Mouse (Mus musculus) neural tube, embryonic 15.5 days (tissue): ENCODE measurements around the gene Fgfr2. TPM values are rescaled to one million over a fixed set of nuclear protein-coding genes. Genes with fewer than 3 reads are reported as not detected.
A peak's percentile ranks its signal among the peaks of the same experiment; 100 is the strongest.
"Not testable (repeated sequence)": the region's sequence is repeated elsewhere in the genome, so short reads cannot be mapped to it uniquely, and the experiment has no call there.

Source experiments
- ATAC-seq: fragments of 200-750 bp; cut with Nextera tagmentation; 2 replicates; pipeline ENCODE4 v1.8.0; 2017; ENCODE audit warnings: mild to moderate bottlenecking, moderate TSS enrichment, moderate library complexity; ENCODE audit not compliant: low FRiP score
- H3K27ac ChIP-seq: fragments of 300-500 bp; sonication (generic); replicated peaks from 2 replicates; pipeline ENCODE4 v1.5.1; 2015; ENCODE audit warnings: mild to moderate bottlenecking, inconsistent platforms
- H3K27me3 ChIP-seq: fragments of 300-500 bp; sonication (generic); replicated peaks from 2 replicates; pipeline ENCODE4 v1.6.1; 2015; ENCODE audit warnings: inconsistent platforms
- H3K36me3 ChIP-seq: fragments of 300-500 bp; sonication (generic); 2 replicates; pipeline ENCODE4 v1.6.1; 2015; ENCODE audit warnings: inconsistent platforms
- H3K4me1 ChIP-seq: fragments of 300-500 bp; sonication (generic); 2 replicates; pipeline ENCODE4 v1.6.1; 2015; ENCODE audit warnings: inconsistent platforms
- H3K4me2 ChIP-seq: fragments of 300-500 bp; sonication (generic); 2 replicates; pipeline ENCODE4 v1.6.1; 2015; ENCODE audit warnings: inconsistent platforms, mild to moderate bottlenecking, moderate library complexity
- H3K4me3 ChIP-seq: fragments of 300-500 bp; sonication (generic); replicated peaks from 2 replicates; pipeline ENCODE4 v1.5.1; 2015; ENCODE audit warnings: mild to moderate bottlenecking, inconsistent platforms
- H3K9ac ChIP-seq: fragments of 300-500 bp; sonication (generic); replicated peaks from 2 replicates; pipeline ENCODE4 v1.6.1; 2015; ENCODE audit warnings: mild to moderate bottlenecking, inconsistent platforms
- H3K9me3 ChIP-seq: fragments of 300-500 bp; sonication (generic); replicated peaks from 2 replicates; pipeline ENCODE4 v1.6.1; 2016; ENCODE audit warnings: inconsistent platforms
- WGBS: fragments of 180-500 bp; shearing (Covaris S2); methylation state at CpG from one replicate; pipeline ENCODE4 v1.1.7; 2015; ENCODE audit warnings: mixed read lengths; 5-methylcytosine and 5-hydroxymethylcytosine counted together
- polyA plus RNA-seq: library from polyadenylated mRNA; unstranded; fragments of >200 nt; fragmentation: Nextera tagmentation; extraction: Ambion mirVana; gene quantifications from 2 replicates; pipeline ENCODE4 v1.2.1, GENCODE M21; 2015

Fgfr2 gene
- polyA plus RNA-seq, 1 experiment from 2014 or later: 21.2 TPM

- WGBS: 26% methylated on average over 8 of the region's 8 CpGs
- no peak overlapping the region for H3K4me3 ChIP-seq
These were observed 457.3 kb downstream of the Fgfr2 start for GRCm38 (mm10) chr7:132665664-132666382.

GRCm38 (mm10) chr7:132664815-132665214, 458.3 kb downstream of the Fgfr2 start:
- Histone ChIP-seq H3K27me3 (no peaks in the 10 kb centered on the region), H3K9me3 (no peaks in the 10 kb centered on the region), H3K4me2 (no peak overlapping the region), H3K9ac (no peak overlapping the region), H3K36me3 (no peaks in the 10 kb centered on the region), H3K27ac (no peak overlapping the region), H3K4me1 (0 out of 2 replicates have a peak, but pooled peaks cover 4% of the 10 kb centered on the region), H3K4me3 (no peak overlapping the region)
- ATAC-seq: no peak
- WGBS: 74% methylated on average over 6 of the region's 6 CpGs

More at GRCm38 (mm10) chr7:132665664-132666382, 457.3 kb downstream of the Fgfr2 start:
- Histone ChIP-seq H3K27me3 (no peaks in the 10 kb centered on the region), H3K9me3 (no peaks in the 10 kb centered on the region), H3K27ac (no peak overlapping the region), H3K4me2 (no peak overlapping the region), H3K9ac (no peak overlapping the region), H3K4me1 (0 out of 2 replicates have a peak, but pooled peaks cover 4% of the 10 kb centered on the region), H3K36me3 (no peaks in the 10 kb centered on the region)
- peak; percentile 31; the same call in 1 of the 2 replicates for ATAC-seq

- not testable (repeated sequence) for ATAC-seq
These were observed 460.3 kb downstream of the Fgfr2 start for GRCm38 (mm10) chr7:132662831-132663230.

GRCm38 (mm10) chr7:132659633-132660032, 463.5 kb downstream of the Fgfr2 start:
- Histone ChIP-seq H3K4me3 (no peak overlapping the region), H3K27ac (no peak overlapping the region), H3K9me3 (no peaks in the 10 kb centered on the region), H3K4me1 (peaks cover 19% of the 10 kb centered on the region), H3K36me3 (no peaks in the 10 kb centered on the region), H3K9ac (no peak overlapping the region), H3K27me3 (no peaks in the 10 kb centered on the region), H3K4me2 (no peak overlapping the region)
- 81% methylated on average over 7 of the region's 7 CpGs for WGBS
- ATAC-seq: no peak

More at GRCm38 (mm10) chr7:132662831-132663230, 460.3 kb downstream of the Fgfr2 start:
- H3K4me2 ChIP-seq, H3K4me3 ChIP-seq, H3K36me3 ChIP-seq, H3K9me3 ChIP-seq, H3K27ac ChIP-seq, H3K27me3 ChIP-seq, H3K9ac ChIP-seq: not testable (repeated sequence)
- WGBS: 70% methylated on average over 6 of the region's 6 CpGs
- H3K4me1 ChIP-seq: peaks cover 14% of the 10 kb centered on the region

- no peak overlapping the region for H3K4me3 ChIP-seq
- H3K9ac ChIP-seq: no peak overlapping the region
- H3K27me3 ChIP-seq: no peaks in the 10 kb centered on the region
- no peaks in the 10 kb centered on the region for H3K36me3 ChIP-seq
- peaks cover 19% of the 10 kb centered on the region for H3K4me1 ChIP-seq
- WGBS: 89% methylated on average over 5 of the region's 5 CpGs
- no peak overlapping the region for H3K4me2 ChIP-seq
- no peak overlapping the region for H3K27ac ChIP-seq
- no peak for ATAC-seq
- no peaks in the 10 kb centered on the region for H3K9me3 ChIP-seq
These were observed 464.5 kb downstream of the Fgfr2 start for GRCm38 (mm10) chr7:132658688-132659087.

- Histone ChIP-seq H3K4me1 (peaks cover 19% of the 10 kb centered on the region), H3K4me3 (no peak overlapping the region), H3K9me3 (no peaks in the 10 kb centered on the region), H3K27me3 (no peaks in the 10 kb centered on the region), H3K9ac (no peak overlapping the region), H3K4me2 (no peak overlapping the region), H3K36me3 (no peaks in the 10 kb centered on the region), H3K27ac (peak overlapping the region; percentile 20; the same call in 1 of the 2 replicates)
- ATAC-seq: no peak
- 28% methylated on average over 9 of the region's 9 CpGs for WGBS
These were observed 465.1 kb downstream of the Fgfr2 start for GRCm38 (mm10) chr7:132658058-132658450.

GRCm38 (mm10) chr7:132657371-132658057, 465.6 kb downstream of the Fgfr2 start:
- no peak overlapping the region for H3K4me3 ChIP-seq
- no peak overlapping the region for H3K4me2 ChIP-seq
- no peak for ATAC-seq
- no peaks in the 10 kb centered on the region for H3K27me3 ChIP-seq
- no peaks in the 10 kb centered on the region for H3K9me3 ChIP-seq
- 65% methylated on average over 14 of the region's 14 CpGs for WGBS
- H3K27ac ChIP-seq: no peak overlapping the region
- H3K36me3 ChIP-seq: no peaks in the 10 kb centered on the region
- no peak overlapping the region for H3K9ac ChIP-seq
- peaks cover 19% of the 10 kb centered on the region for H3K4me1 ChIP-seq

- H3K27ac ChIP-seq: peak overlapping the region; percentile 65
- H3K9ac ChIP-seq: no peak overlapping the region
- H3K4me1 ChIP-seq: peaks cover 19% of the 10 kb centered on the region
- H3K27me3 ChIP-seq: no peaks in the 10 kb centered on the region
- peak overlapping the region; percentile 22; the same call in 1 of the 2 replicates for H3K4me2 ChIP-seq
- 8% methylated on average over 3 of the region's 3 CpGs for WGBS
- H3K36me3 ChIP-seq: no peaks in the 10 kb centered on the region
- H3K9me3 ChIP-seq: no peaks in the 10 kb centered on the region
- H3K4me3 ChIP-seq: no peak overlapping the region
- ATAC-seq: peak; percentile 42; the same call in 1 of the 2 replicates
These were observed 466.6 kb downstream of the Fgfr2 start for GRCm38 (mm10) chr7:132656548-132656947.

- peak; percentile 71 for ATAC-seq
- Histone ChIP-seq H3K4me1 (peaks cover 19% of the 10 kb centered on the region), H3K27me3 (no peaks in the 10 kb centered on the region), H3K9ac (no peak overlapping the region), H3K9me3 (no peaks in the 10 kb centered on the region), H3K27ac (peak overlapping the region; percentile 65), H3K4me2 (peak overlapping the region; percentile 22; the same call in 1 of the 2 replicates), H3K36me3 (no peaks in the 10 kb centered on the region), H3K4me3 (no peak overlapping the region)
- 23% methylated on average over 9 of the region's 9 CpGs for WGBS
These were observed 467.1 kb downstream of the Fgfr2 start for GRCm38 (mm10) chr7:132656075-132656474.

GRCm38 (mm10) chr7:132654412-132654811, 468.7 kb downstream of the Fgfr2 start:
- H3K4me2 ChIP-seq: no peak overlapping the region
- H3K36me3 ChIP-seq: no peaks in the 10 kb centered on the region
- H3K4me3 ChIP-seq: no peak overlapping the region
- peaks cover 19% of the 10 kb centered on the region for H3K4me1 ChIP-seq
- no peak overlapping the region for H3K9ac ChIP-seq
- ATAC-seq: no peak
- WGBS: 89% methylated on average over 3 of the region's 3 CpGs
- no peaks in the 10 kb centered on the region for H3K9me3 ChIP-seq
- H3K27me3 ChIP-seq: no peaks in the 10 kb centered on the region
- no peak overlapping the region for H3K27ac ChIP-seq

GRCm38 (mm10) chr7:132646514-132646913, 476.6 kb downstream of the Fgfr2 start:
- H3K9me3 ChIP-seq: no peaks in the 10 kb centered on the region
- no peak overlapping the region for H3K27ac ChIP-seq
- 97% methylated on average over 1 of the region's 1 CpGs for WGBS
- peaks cover 5% of the 10 kb centered on the region; the same call in 1 of the 2 replicates for H3K27me3 ChIP-seq
- H3K9ac ChIP-seq: no peak overlapping the region
- ATAC-seq: no peak
- H3K4me1 ChIP-seq: peaks cover 5% of the 10 kb centered on the region; the same call in 1 of the 2 replicates
- no peaks in the 10 kb centered on the region; the same call in 1 of the 2 replicates for H3K36me3 ChIP-seq
- H3K4me2 ChIP-seq: no peak overlapping the region
- H3K4me3 ChIP-seq: no peak overlapping the region
